Mouse (Mus musculus): ENCODE results near the gene Prdm16. TPM values are rescaled to one million over a fixed set of nuclear protein-coding genes. Genes with fewer than 3 reads are reported as not detected.

Gene Prdm16
- polyA plus RNA-seq, 1 experiment: 6.0 TPM

- H3K27ac ChIP-seq (ENCODE audit: insufficient read depth, low read length): no peak overlapping the region
Observed at GRCm38 (mm10) chr4:154611167-154611566, 25.5 kb downstream of the Prdm16 start.

GRCm38 (mm10) chr4:154607724-154608123 is 28.9 kb downstream of the Prdm16 start:
- TF ChIP-seq CTCF (IDR thresholded peaks at IDR 0.05; ENCODE audit: borderline replicate concordance, insufficient read depth, low read depth, low read length) (no peak), POLR2A (IDR thresholded peaks at IDR 0.05; ENCODE audit: borderline replicate concordance, insufficient read depth, low read length) (no peak)
- Histone ChIP-seq H3K27ac (ENCODE audit: insufficient read depth, low read length) (no peak overlapping the region), H3K4me3 (replicated peaks; ENCODE audit: insufficient read depth, low read depth, low read length) (no peak overlapping the region), H3K27me3 (ENCODE audit: control insufficient read depth, insufficient read depth, low read length) (no peaks in the 10 kb centered on the region; the same call in 1 of the 2 replicates), H3K4me1 (ENCODE audit: control insufficient read depth, insufficient read depth, low read length) (no peaks in the 10 kb centered on the region)
- WGBS: 94% methylated on average over 5 of the region's 5 CpGs
- no peak for DNase-seq

More at GRCm38 (mm10) chr4:154611167-154611566, 25.5 kb downstream of the Prdm16 start:
- WGBS: 87% methylated on average over 10 of the region's 10 CpGs
- Histone ChIP-seq H3K4me3 (replicated peaks; ENCODE audit: insufficient read depth, low read depth, low read length) (no peak overlapping the region), H3K27me3 (ENCODE audit: control insufficient read depth, insufficient read depth, low read length) (no peaks in the 10 kb centered on the region; the same call in 1 of the 2 replicates), H3K4me1 (ENCODE audit: control insufficient read depth, insufficient read depth, low read length) (no peaks in the 10 kb centered on the region)
- TF ChIP-seq CTCF (IDR thresholded peaks at IDR 0.05; ENCODE audit: borderline replicate concordance, insufficient read depth, low read depth, low read length): no peak
- no peak for TF ChIP-seq POLR2A (IDR thresholded peaks at IDR 0.05; ENCODE audit: borderline replicate concordance, insufficient read depth, low read length)
- no peak for DNase-seq

- 77% methylated on average over 7 of the region's 7 CpGs for WGBS
- no peaks in the 10 kb centered on the region for H3K4me1 ChIP-seq (ENCODE audit: control insufficient read depth, insufficient read depth, low read length)
- TF ChIP-seq CTCF (IDR thresholded peaks at IDR 0.05; ENCODE audit: borderline replicate concordance, insufficient read depth, low read depth, low read length) (no peak), POLR2A (IDR thresholded peaks at IDR 0.05; ENCODE audit: borderline replicate concordance, insufficient read depth, low read length) (no peak)
- H3K27ac ChIP-seq (ENCODE audit: insufficient read depth, low read length): no peak overlapping the region
- no peak for DNase-seq
- no peak overlapping the region for H3K4me3 ChIP-seq (replicated peaks; ENCODE audit: insufficient read depth, low read depth, low read length)
- no peaks in the 10 kb centered on the region; the same call in 1 of the 2 replicates for H3K27me3 ChIP-seq (ENCODE audit: control insufficient read depth, insufficient read depth, low read length)
Observed at GRCm38 (mm10) chr4:154604442-154604830, 32.2 kb downstream of the Prdm16 start.

GRCm38 (mm10) chr4:154603663-154604441 is 32.8 kb downstream of the Prdm16 start:
- no peak overlapping the region for H3K4me3 ChIP-seq (replicated peaks; ENCODE audit: insufficient read depth, low read depth, low read length)
- no peak for TF ChIP-seq POLR2A (IDR thresholded peaks at IDR 0.05; ENCODE audit: borderline replicate concordance, insufficient read depth, low read length)
- no peak for TF ChIP-seq CTCF (IDR thresholded peaks at IDR 0.05; ENCODE audit: borderline replicate concordance, insufficient read depth, low read depth, low read length)
- no peaks in the 10 kb centered on the region for H3K4me1 ChIP-seq (ENCODE audit: control insufficient read depth, insufficient read depth, low read length)
- DNase-seq: no peak
- WGBS: 20% methylated on average over 25 of the region's 25 CpGs
- no peak overlapping the region for H3K27ac ChIP-seq (ENCODE audit: insufficient read depth, low read length)
- no peaks in the 10 kb centered on the region; the same call in 1 of the 2 replicates for H3K27me3 ChIP-seq (ENCODE audit: control insufficient read depth, insufficient read depth, low read length)

- no peak for DNase-seq
- no peak overlapping the region for H3K4me3 ChIP-seq (replicated peaks; ENCODE audit: insufficient read depth, low read depth, low read length)
- no peaks in the 10 kb centered on the region; the same call in 1 of the 2 replicates for H3K27me3 ChIP-seq (ENCODE audit: control insufficient read depth, insufficient read depth, low read length)
- TF ChIP-seq POLR2A (IDR thresholded peaks at IDR 0.05; ENCODE audit: borderline replicate concordance, insufficient read depth, low read length) (no peak), CTCF (IDR thresholded peaks at IDR 0.05; ENCODE audit: borderline replicate concordance, insufficient read depth, low read depth, low read length) (no peak)
- no peaks in the 10 kb centered on the region for H3K4me1 ChIP-seq (ENCODE audit: control insufficient read depth, insufficient read depth, low read length)
- H3K27ac ChIP-seq (ENCODE audit: insufficient read depth, low read length): no peak overlapping the region
- WGBS: 31% methylated on average over 10 of the region's 10 CpGs
Observed at GRCm38 (mm10) chr4:154602409-154602808, 34.3 kb downstream of the Prdm16 start.

- Histone ChIP-seq H3K4me3 (replicated peaks; ENCODE audit: insufficient read depth, low read depth, low read length) (no peak overlapping the region), H3K27me3 (ENCODE audit: control insufficient read depth, insufficient read depth, low read length) (no peaks in the 10 kb centered on the region; the same call in 1 of the 2 replicates), H3K4me1 (ENCODE audit: control insufficient read depth, insufficient read depth, low read length) (no peaks in the 10 kb centered on the region), H3K27ac (ENCODE audit: insufficient read depth, low read length) (no peak overlapping the region)
- no peak for TF ChIP-seq CTCF (IDR thresholded peaks at IDR 0.05; ENCODE audit: borderline replicate concordance, insufficient read depth, low read depth, low read length)
- no peak for TF ChIP-seq POLR2A (IDR thresholded peaks at IDR 0.05; ENCODE audit: borderline replicate concordance, insufficient read depth, low read length)
- DNase-seq: no peak
- 81% methylated on average over 3 of the region's 3 CpGs for WGBS
Observed at GRCm38 (mm10) chr4:154601006-154601405, 35.7 kb downstream of the Prdm16 start.

GRCm38 (mm10) chr4:154599977-154600376 is 36.7 kb downstream of the Prdm16 start:
- DNase-seq: no peak

GRCm38 (mm10) chr4:154598357-154598756 is 38.3 kb downstream of the Prdm16 start:
- no peaks in the 10 kb centered on the region for H3K4me1 ChIP-seq (ENCODE audit: control insufficient read depth, insufficient read depth, low read length)
- DNase-seq: no peak
- 66% methylated on average over 7 of the region's 7 CpGs for WGBS

More at GRCm38 (mm10) chr4:154599977-154600376, 36.7 kb downstream of the Prdm16 start:
- H3K27ac ChIP-seq (ENCODE audit: insufficient read depth, low read length): no peak overlapping the region
- 59% methylated on average over 10 of the region's 10 CpGs for WGBS
- no peaks in the 10 kb centered on the region for H3K4me1 ChIP-seq (ENCODE audit: control insufficient read depth, insufficient read depth, low read length)
- no peak overlapping the region for H3K4me3 ChIP-seq (replicated peaks; ENCODE audit: insufficient read depth, low read depth, low read length)
- no peaks in the 10 kb centered on the region; the same call in 1 of the 2 replicates for H3K27me3 ChIP-seq (ENCODE audit: control insufficient read depth, insufficient read depth, low read length)
- TF ChIP-seq CTCF (IDR thresholded peaks at IDR 0.05; ENCODE audit: borderline replicate concordance, insufficient read depth, low read depth, low read length) (no peak), POLR2A (IDR thresholded peaks at IDR 0.05; ENCODE audit: borderline replicate concordance, insufficient read depth, low read length) (no peak)

More at GRCm38 (mm10) chr4:154598357-154598756, 38.3 kb downstream of the Prdm16 start:
- Histone ChIP-seq H3K27ac (ENCODE audit: insufficient read depth, low read length) (no peak overlapping the region), H3K4me3 (replicated peaks; ENCODE audit: insufficient read depth, low read depth, low read length) (no peak overlapping the region), H3K27me3 (ENCODE audit: control insufficient read depth, insufficient read depth, low read length) (no peaks in the 10 kb centered on the region; the same call in 1 of the 2 replicates)
- TF ChIP-seq POLR2A (IDR thresholded peaks at IDR 0.05; ENCODE audit: borderline replicate concordance, insufficient read depth, low read length): no peak
- TF ChIP-seq CTCF (IDR thresholded peaks at IDR 0.05; ENCODE audit: borderline replicate concordance, insufficient read depth, low read depth, low read length): no peak

All from cerebellum, adult 2 months (tissue).